Mouse (Mus musculus): ENCODE results near the gene Uqcrc1. TPM values are rescaled to one million over a fixed set of nuclear protein-coding genes. Genes with fewer than 3 reads are reported as not detected.

The Uqcrc1 gene
- polyA plus RNA-seq (2017; shearing (Covaris generic)) = 278 TPM

DNA sequence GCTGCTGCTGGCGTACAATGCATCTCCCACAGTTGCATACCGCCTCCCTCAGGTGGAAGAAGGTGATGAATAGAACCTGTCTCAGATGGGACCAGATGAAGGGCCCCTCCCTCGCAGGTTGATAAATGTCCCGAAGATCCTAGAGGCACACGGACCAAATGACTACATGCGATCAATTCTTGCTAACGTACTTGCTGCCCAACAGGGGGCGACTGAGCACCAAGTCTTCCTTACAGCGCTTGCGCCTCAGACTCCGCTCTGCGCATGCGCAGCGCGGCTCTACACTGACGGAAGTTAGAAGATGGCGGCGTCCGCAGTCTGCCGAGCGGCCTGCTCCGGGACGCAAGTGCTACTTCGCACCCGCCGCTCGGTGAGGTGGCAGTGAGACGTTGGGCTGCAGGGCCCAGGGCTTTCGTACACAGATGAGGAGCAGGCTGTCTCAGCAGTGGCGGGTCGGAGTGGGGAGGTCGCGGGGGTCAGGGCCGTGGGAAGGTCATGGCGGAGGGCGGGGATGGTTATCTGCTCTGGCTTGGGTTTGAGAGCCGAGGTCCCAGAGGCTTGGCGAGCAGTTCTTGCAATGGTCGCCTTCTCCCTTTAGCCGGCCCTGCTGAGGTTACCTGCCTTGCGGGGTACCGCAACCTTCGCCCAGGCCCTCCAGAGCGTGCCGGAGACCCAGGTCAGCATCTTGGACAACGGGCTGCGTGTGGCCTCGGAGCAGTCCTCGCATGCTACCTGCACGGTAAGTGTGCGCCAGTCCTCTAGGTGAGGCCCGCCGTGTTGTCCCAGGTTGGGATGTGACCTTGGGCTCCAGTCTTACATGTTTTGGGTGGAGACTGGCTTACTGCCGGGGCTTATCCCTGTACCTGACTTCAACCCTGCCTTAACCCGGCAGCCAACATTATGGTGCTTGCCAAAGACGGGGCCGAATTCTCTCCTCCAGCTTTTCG lies at the start of gene Uqcrc1:
Gene Uqcrc1 (plus strand): TSS at position 216 of the 947 bp plus-strand sequence.

DNA sequence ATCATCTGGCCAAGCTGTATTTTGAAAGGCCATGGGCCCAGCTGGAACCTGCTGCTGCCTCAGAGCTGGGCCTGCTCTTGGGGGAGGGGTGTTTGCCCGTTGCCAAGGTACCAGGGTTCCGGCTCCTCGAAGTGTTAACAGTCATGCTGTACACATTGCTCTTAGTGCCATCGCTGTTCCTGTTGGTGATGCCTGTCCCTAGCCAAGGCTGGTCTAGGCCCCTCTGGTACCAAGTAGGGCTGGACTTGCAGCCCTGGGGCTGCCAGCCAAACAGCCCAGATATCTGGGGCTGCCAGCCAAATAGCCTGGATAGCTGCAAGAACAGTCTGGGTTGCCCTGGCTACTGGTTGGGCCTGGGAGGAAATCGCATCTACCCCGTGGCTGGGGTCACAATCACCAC lies 21.9 kb upstream of the Uqcrc1 start, which contains the start of gene Tmem89:
Gene Tmem89 (plus strand): TSS at position 129 of the 400 bp plus-strand sequence.

GRCm38 (mm10) chr9:108953081-108953636 lies 16.7 kb downstream of the Uqcrc1 start, which contains the start of gene Col7a1:
TSS of gene Col7a1 (plus strand) at chr9:108953586.

GRCm38 (mm10) chr9:108985710-108986109 lies 49.3 kb downstream of the Uqcrc1 start, which contains the start of gene Ucn2:
TSS of gene Ucn2 (plus strand) at chr9:108986010.

GRCm38 (mm10) chr9:108991428-108992084 lies 55.1 kb downstream of the Uqcrc1 start, which contains the start of gene Pfkfb4:
TSS of gene Pfkfb4 (plus strand) at chr9:108991778.

Other genes starting within 250 kb of the Uqcrc1 start
- 17.3 TPM for gene Prkar2a, start 247.3 kb upstream of the Uqcrc1 start, polyA plus RNA-seq (2017; shearing (Covaris generic))
- 44.0 TPM for gene Ip6k2, start 152.8 kb upstream of the Uqcrc1 start, polyA plus RNA-seq (2017; shearing (Covaris generic))
- gene Nckipsd, start 128.3 kb upstream of the Uqcrc1 start, polyA plus RNA-seq (2017; shearing (Covaris generic)) = 10.0 TPM
- 0.27 TPM for gene Celsr3, start 110.3 kb upstream of the Uqcrc1 start, polyA plus RNA-seq (2017; shearing (Covaris generic))
- gene Slc26a6, start 83.3 kb upstream of the Uqcrc1 start, polyA plus RNA-seq (2017; shearing (Covaris generic)) = 12.1 TPM
- gene Tmem89, start 22.0 kb upstream of the Uqcrc1 start, polyA plus RNA-seq (2017; shearing (Covaris generic)) = not detected
- 0.58 TPM for gene Col7a1, start 17.0 kb downstream of the Uqcrc1 start, polyA plus RNA-seq (2017; shearing (Covaris generic))
- not detected for gene Ucn2, start 49.4 kb downstream of the Uqcrc1 start, polyA plus RNA-seq (2017; shearing (Covaris generic))
- gene Pfkfb4, start 55.1 kb downstream of the Uqcrc1 start, polyA plus RNA-seq (2017; shearing (Covaris generic)) = 9.0 TPM
- gene Shisa5, start 101.9 kb downstream of the Uqcrc1 start, polyA plus RNA-seq (2017; shearing (Covaris generic)) = 3,039 TPM
- 56.7 TPM for gene Trex1, start 123.1 kb downstream of the Uqcrc1 start, polyA plus RNA-seq (2017; shearing (Covaris generic))
- gene Atrip, start 137.5 kb downstream of the Uqcrc1 start, polyA plus RNA-seq (2017; shearing (Covaris generic)) = 20.9 TPM
- 7.0 TPM for gene Ccdc51, start 145.9 kb downstream of the Uqcrc1 start, polyA plus RNA-seq (2017; shearing (Covaris generic))
- gene Tma7, start 146.0 kb downstream of the Uqcrc1 start, polyA plus RNA-seq (2017; shearing (Covaris generic)) = 407 TPM
- 1.4 TPM for gene Plxnb1, start 158.8 kb downstream of the Uqcrc1 start, polyA plus RNA-seq (2017; shearing (Covaris generic))
- gene Fbxw21, start 225.4 kb downstream of the Uqcrc1 start, polyA plus RNA-seq (2017; shearing (Covaris generic)) = not detected